Mouse (Mus musculus) spleen, postnatal 36 days (tissue): ENCODE data around the gene Cers5.
A peak's percentile ranks its signal among the peaks of the same experiment; 100 is the strongest.
"Not testable (repeated sequence)": the region's sequence is repeated elsewhere in the genome, so short reads cannot be mapped to it uniquely, and the experiment has no call there.

Experiments
- DNase-seq, 2 experiments: peaks; one replicate each; pipeline ENCODE4 v3.0.0; 2022; ENCODE audit warnings: low spot score in 2 of 2, mixed read lengths in 1 of 2

The Cers5 gene

DNA sequence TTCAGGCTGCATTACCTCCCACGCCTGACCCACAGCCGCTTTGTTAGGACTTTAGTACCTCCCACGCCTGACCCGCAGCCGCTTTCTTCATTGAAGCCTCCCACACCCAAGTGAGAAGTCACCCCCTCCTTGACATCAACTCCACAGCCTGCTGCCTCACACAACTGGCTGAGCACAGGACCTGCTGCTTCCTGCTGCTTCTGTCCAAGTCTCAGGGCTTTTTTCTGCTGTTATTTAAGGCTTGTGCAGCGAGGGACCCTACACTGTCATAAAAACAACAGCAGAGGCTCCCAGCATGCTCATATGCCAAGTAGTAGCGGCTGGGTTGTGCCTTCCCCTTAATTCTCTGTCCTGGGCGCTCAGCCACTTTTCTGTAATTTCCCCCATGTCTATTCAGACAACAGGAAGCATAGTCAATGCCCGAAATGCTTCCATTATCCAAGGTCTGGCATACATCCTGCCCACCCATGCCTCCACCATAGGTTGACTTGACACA is 15.0 kb upstream of the Cers5 start:
- DNase-seq, result peak in 1 of 2 experiments; percentile 14

DNA sequence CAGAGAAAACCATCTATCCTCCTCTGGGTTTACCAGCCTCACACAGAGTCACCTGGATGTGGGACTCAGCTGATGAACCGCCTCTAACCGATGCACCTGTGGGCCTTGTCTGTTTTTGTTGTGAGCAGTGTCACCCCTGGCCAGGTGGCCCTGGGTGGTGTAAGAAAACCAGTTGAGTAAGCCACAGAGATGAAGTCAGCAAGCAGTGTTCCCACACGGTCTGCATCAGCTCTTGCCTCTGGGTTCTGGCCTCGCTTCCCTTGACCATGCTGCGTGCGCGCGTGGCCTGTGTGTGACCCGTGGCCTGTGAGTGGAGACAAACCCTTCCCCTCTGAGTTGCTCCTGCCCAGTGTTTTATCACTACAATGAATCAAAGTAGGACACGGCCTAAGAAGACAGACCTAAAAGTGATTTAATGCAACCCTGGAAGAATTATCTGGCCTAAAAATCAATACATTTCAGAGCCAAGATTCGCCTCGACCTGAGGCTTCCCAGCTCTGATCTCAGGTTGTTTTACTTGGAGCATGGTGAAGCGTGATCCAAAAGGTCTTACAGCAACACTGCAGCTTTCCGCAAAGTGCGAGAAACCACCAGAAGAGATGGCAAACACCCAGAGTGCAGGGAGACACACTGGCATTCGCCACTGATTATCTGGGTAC is 6.1 kb upstream of the Cers5 start:
- DNase-seq, result no peak

DNA sequence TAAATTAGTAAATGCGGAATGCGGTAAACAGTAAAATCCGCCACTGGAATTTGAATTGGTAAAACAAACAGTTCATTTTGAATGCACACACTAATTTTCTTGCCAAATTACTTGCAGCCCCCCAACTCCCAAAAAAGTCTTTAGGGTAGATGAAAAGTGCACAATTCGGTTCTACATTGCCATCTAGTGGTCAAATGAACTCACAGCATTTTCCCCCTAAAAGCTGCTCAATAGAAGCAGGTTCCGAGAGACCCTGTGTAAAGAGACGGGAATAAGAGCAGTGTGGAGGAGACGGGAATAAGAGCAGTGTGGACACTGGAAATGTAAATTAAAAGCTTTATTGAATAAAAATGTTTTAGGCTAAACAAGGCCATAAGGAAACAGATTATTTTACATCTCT is 5.5 kb upstream of the Cers5 start:
- peak in 1 of 2 experiments; percentile 22 for DNase-seq

DNA sequence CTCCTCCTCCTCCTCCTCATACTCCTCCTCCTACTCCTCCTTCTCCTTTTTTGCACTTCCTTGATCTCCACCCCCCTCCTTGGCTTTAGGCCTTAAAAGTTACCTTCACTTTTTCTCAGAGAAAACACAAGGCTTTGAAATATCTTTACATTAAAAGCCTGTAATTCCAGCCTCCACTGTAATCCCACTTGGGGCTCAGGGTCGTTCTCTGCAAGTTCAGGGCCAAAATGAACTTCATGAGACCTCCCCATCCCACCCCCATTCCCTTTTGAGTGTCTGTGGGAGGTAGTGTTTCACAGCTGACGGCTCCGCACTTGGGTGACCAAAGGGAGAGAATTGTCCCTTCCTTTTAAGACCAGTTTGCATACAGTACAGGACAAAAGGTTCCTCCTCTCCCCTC is 240 bp upstream of the Cers5 start:
- peak in 1 of 2 experiments; percentile 4 for DNase-seq

DNA sequence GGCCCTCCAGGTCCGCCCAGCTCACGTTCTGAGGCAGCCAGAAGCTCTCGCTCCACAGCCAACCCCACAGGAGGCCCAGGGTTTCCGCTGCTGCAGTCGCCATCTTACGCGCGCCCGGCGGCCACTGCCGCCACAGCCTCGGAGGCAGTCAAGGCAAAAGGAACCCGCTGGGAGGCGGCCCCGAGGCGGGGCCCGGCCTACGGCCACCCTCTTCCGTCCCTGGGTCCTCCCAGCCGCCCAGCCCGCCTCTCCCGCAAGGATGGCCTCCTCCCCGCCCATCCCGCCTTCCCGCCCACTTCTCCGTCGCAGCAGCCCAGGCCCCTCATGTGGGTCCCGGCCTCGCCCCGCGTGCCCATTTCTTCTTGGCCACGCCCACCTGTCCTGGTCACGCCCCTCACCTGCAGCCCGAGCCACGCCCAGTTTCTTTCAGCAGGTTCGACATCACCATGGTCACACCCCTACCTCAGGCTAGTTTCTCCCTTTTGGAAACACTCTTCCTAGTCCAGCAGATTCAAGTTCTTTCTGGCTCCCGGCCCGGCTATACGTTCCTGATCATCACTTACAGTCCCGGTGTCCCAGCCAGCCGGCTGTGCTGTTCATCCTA is 306 bp downstream of the Cers5 start:
- DNase-seq, result peak; percentile 87 to 90

DNA sequence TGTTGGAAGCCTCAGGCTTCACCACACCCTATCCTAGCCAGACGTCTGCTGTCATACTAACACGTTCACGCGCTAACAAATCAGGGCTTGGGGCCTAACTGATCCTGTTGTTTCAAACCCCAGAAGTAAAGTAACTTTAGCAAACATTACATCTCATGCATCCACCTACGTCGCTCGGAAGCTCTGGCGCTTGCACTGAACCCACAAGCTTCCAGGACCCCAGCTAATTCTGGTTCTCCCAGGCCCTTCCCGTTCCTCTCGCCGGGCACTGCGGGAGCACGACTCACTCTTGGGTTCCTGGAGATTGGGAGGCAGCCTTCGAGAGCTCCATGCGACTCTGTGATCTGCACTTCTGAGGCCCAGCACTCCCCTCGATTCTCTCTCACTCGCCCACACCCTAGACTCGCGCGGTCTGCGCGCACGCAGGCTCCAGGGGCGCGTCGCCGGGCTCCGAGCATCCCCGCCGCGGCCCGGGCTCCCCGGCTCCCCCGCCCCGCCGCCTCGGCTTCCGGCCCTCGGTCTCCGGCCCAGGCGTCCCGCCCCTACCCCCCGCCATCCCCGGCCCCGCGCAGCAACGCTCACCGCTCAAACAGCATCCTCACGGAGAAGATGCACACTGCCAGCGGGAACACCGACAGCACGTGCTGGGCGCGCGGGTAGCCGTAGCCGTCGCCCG is 946 bp downstream of the Cers5 start:
- peak in 1 of 2 experiments; percentile 16 for DNase-seq

DNA sequence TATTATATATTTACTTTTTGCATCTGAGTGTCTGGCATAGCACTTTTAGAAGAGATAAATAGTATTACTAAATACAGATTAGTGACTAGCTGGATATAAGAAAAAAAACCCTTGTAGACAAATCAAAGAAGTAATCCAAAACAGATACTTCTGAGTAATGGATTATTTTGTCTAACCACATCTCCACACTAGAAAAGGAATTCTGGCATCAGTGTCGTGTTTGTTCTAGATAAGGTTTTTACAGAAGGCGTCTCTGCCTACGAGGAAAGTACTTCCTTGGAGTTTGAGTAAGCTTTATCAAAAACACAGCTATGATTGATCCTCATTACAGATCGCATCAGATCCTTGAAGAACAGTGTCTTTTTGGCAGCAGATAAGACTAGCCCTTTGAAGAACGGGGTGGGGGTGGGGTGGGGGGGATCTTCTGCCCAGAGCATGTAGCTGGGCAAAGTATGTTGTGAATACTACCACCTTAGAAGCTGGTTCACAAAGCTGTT is 1.6 kb downstream of the Cers5 start:
- no peak for DNase-seq

DNA sequence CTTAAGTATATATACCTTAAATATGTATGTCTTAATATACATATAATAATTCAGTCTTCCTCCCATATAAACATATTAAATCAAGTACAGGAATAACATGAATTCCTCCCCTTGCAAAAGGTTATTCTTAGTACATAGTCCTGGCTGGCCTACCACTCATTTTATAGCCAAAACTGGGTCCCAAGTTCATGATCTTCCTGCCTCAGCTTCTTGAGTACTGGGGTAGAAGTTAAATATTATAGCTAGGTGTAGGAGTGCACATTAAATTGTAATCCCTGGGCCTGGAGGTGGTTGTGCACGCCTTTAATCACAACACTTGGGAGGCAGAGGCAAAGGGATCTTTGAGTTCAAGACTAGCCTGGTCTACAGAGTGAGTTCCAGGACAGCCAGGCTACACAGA is 3.9 kb downstream of the Cers5 start:
- no peak for DNase-seq

DNA sequence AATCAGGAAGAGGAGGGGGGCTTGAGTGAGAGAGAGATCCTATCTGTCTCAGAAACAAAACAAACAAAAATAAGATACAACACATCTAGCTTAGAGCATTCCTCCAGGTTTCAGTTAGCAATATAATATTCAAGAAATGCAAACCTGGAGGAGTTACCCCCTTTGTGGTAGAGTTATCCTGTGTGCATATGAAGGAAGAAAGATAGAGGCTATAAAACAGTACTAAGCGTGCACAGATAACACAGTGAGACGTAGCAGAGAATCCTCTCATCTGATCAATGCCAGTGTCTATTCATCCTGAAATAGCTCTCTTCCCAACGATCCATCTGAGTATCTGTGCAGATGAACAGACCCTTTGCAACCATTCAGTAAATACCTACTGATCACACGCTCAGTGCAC is 5.2 kb downstream of the Cers5 start:
- no peak for DNase-seq

DNA sequence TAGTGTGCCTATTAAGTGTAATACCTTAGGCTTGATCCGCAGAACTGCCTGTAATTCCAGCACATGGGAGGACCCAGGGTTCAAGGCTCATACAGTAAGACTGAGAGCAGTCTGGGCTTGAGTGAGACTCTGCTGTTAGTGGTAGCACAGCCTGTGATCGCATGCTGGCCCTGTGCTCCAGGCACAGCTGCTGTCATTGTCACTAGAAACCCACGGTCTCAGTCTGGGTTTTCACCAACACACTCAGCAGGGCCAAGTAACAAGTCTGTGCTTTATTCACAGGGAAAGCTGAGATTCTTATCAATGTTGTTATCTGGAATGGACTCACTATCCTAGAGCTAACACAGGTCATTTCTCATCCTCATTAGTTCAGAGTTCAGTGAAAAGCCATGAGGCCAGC is 18.5 kb downstream of the Cers5 start:
- DNase-seq, result no peak

DNA sequence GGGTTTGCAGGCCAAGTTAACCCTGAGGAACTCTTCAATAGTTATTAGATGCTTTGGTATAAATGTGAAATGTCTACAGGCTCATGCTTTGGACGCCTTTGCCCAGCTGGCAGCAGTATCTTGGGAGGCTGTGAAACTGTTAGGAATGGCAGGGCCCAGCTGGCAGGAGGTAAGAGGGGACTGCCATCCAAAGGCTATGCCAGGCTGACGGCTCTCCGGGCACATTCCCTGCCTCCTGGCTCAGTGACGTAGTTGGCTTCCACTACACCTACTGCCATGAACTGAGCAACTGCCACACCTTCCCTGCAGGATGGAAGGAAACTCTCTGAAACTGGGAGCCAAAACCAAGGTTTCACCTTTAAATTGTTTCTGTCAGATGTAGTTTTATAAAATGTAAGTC is 32.5 kb downstream of the Cers5 start:
- no peak for DNase-seq

DNA sequence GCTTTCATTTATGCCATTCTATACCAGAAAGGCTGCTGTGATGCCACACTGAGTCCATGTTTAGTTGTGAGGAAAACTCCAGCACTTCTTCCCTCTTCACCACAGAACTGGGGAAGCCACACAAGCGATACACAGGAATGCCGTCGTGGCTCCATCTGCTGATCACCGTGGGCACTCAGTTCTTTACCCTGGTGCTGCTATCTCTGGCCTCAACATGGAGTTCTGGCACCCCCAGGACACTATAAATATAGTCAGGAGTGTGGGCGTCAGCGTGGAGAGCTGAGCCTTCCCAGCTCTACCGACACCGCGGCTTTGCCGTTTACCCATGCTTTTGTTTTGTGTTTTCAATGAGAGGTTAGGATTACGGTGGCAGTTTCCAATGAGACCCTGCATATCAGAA is 36.0 kb downstream of the Cers5 start:
- no peak for DNase-seq

DNA sequence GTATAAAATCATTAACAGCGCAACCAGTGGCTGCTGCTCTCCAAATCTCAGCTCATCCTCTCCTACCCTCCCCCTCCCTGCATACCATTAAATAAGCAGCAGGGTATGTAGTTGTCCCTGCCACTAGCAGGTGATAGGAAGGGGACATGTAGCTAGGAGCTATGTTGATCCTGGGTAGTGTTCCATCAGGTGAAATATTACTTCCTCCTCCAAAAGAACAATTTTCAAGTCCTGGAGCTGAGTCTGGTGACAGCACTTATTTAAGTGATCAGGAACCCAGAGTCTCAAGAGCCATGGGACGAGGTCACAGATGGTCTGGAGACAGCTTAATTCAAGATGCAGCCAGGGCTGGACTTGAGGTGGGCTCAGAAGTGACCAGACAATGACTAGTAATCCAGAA is 37.1 kb downstream of the Cers5 start:
- DNase-seq, result peak; percentile 100

DNA sequence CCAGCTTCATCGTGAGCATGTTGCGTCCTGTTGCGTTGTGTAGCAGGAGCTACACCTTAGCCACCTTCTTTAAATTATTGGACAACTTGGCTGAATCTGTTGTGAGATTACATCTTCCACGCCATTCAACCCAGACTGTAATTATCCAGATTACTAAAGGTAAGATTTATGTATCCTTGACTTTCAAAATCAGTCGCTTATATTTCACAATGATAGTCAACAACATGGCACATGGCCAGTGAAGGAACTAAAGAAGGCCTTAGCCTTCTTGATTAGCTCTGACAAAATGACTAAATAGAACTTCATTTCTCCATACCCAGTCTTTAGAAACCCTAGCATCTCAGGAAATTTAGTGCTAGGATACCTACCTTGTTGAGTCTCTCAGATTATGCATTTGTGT is 39.5 kb downstream of the Cers5 start:
- DNase-seq, result no peak

DNA sequence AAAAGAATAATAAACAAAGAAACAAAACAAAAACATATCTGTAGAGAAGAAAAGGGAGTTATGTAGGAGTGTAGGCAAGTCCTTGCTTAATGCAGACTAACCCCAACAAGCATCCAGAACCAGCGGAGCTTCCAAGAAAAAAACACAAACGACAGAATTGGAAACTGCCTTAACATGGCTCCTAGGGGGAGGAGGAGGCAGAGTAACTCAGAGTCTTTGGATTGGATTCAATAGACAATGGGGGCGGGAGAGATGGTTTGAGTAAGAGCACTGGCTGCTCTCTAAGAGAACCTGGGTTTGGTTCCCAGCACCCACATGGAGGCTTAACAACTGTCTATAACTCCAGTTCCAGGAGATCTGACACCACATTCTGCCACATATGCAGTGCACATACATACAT is 41.0 kb downstream of the Cers5 start:
- DNase-seq, result no peak

DNA sequence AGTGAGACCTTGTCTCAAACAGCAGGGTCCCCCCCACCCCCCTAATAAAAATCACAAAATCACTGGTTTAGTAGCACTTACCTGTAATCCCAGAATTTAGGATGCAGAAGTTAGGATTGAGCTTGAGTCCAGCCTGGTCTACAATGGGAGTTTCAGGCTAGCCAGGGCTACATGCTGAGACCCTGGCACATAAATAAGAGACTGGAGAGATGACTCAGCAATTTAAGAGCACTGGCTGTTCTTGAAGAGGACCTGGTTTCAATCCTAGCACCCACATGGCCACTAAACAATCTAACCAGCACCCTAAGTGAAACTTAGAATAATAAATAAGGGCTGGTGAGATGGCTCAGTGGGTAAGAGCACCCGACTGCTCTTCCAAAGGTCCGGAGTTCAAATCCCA is 41.5 kb downstream of the Cers5 start:
- no peak for DNase-seq

DNA sequence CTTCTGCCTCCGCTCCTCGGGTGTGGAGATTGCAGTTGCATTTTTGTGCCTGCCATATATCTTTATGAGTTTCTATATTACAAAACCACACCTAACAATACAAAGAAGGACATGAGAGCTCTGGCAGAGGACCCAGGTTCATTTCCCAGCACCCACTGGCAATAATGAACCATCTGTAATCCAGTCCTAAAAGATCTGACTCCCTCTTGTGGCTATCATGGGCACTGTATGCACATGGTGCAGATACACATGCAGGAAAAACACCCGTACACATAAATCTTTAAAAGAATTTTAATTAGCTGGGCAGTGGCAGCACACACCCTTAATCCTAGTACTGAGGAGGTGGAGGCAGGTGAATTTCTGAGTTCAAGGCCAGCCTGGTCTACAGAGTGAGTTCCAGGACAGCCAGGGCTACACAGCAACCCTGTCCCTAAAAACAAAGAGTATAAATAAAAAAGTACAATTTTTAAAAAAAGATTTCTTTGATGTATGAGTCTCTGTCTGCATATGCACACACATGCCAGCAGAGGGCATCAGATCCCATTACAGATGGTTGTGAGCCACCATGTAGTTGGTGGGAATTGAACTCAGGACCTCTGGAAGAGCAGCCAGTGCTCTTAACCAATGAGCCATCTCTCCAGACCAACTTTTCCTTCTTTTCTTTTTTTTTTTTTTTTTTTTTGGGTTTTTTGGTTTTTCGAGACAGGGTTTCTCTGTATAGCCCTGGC is 43.5 kb downstream of the Cers5 start:
- no peak for DNase-seq

DNA sequence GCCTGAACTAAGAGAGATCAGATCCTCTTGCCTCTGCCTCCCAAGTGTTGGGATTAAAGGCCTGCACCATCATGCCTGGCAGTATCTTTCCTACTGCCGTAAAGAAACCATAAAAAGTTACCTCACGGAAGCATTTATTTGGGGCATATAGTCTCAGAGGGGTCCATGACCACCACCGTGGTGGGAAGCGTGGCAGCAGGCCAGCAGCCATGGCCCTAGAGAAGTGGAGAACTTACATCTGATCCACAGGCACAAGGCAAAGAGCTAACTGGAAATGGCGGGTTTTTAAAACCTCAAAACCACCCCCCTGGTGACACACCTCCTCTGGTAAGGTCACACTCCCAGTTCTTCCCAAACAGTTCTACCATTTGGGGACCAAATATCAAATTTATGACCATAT is 44.5 kb downstream of the Cers5 start:
- DNase-seq, result no peak

DNA sequence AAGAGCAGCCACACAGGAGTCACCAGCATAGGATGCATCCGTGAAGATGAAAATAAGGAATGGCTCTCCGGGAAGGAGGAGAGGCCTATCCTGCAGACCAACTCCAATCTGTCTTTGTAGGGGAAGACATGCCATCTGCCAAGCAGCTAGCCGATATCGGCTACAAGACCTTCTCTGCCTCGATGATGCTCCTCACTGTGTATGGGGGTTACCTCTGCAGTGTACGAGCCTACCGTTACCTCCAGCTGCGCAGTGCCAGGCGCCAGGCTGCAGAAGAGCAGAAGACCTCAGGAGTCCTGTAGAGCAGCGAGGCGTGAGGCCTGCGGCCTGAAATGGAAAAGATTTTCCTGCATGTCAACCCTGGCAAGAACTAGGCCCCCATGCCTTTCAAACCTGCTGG is 45.2 kb downstream of the Cers5 start:
- no peak for DNase-seq

DNA sequence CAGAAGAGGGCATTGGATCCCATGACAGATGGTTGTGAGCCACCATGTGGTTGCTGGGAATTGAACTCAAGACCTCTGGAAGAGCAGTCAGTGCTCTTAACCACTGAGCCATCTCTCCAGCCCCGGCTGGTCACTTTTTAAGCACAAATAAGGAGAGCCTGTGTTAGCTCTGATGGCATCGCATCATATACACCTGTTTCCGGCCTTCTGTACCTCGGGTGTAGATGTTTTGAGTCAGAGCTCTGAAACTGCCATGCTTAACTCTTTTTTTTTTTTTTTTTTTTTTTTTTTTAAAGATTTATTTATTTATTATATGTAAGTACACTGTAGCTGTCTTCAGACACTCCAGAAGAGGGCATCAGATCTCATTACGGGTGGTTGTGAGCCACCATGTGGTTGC is 45.6 kb downstream of the Cers5 start:
- DNase-seq, result not testable (repeated sequence)

DNA sequence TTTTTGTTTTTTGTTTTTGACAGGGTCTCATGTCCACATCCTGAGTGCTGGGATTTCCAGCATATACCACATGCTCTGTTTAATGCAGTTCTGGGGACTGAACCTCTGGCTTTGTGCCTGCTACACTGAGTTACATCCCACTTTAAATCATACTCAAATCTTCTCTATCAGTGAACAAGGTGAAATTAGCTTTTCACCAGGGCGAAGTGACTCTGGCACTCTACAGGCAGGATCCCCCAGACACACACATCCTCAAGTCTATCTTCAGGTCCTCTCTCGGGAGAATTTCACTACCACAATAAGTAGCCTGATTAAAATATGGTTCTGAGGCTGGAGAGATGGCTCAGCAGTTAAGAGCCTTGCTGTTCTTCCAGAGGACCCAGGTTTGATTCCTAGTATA is 46.1 kb downstream of the Cers5 start:
- no peak for DNase-seq
